Mouse (Mus musculus) kidney, embryonic 14.5 days (tissue): Measurements from ENCODE around the gene Sumf1. TPM values are rescaled to one million over a fixed set of nuclear protein-coding genes. Genes with fewer than 3 reads are reported as not detected.

ENCODE experiments used
- ATAC-seq: fragments of 200-750 bp; cut with Nextera tagmentation; 2 replicates; pipeline ENCODE4 v1.8.0; 2017; ENCODE audit warnings: moderate number of reproducible peaks, mild to moderate bottlenecking, moderate TSS enrichment, moderate library complexity; ENCODE audit not compliant: low FRiP score, low TSS enrichment
- H3K27ac ChIP-seq: fragments of 300-500 bp; sonication (generic); 2 replicates; pipeline ENCODE4 v1.5.1; 2014; ENCODE audit warnings: low read depth, mild to moderate bottlenecking, low read length, moderate library complexity, mixed read lengths
- H3K27me3 ChIP-seq: fragments of 300-500 bp; sonication (generic); 2 replicates; pipeline ENCODE4 v1.6.1; 2014; ENCODE audit warnings: mild to moderate bottlenecking, low read length; ENCODE audit not compliant: control insufficient read depth, insufficient read depth
- H3K36me3 ChIP-seq: fragments of 300-500 bp; sonication (generic); 2 replicates; pipeline ENCODE4 v1.6.1; 2014; ENCODE audit warnings: low read length, mixed read lengths; ENCODE audit not compliant: control insufficient read depth, insufficient read depth
- H3K4me1 ChIP-seq: fragments of 300-500 bp; sonication (generic); 2 replicates; pipeline ENCODE4 v1.6.1; 2014; ENCODE audit warnings: low read length, mixed read lengths; ENCODE audit not compliant: control insufficient read depth, insufficient read depth
- H3K4me2 ChIP-seq: fragments of 300-500 bp; sonication (generic); replicated peaks from 2 replicates; pipeline ENCODE4 v1.6.1; 2014; ENCODE audit warnings: low read depth, mild to moderate bottlenecking, low read length
- H3K4me3 ChIP-seq: fragments of 300-500 bp; sonication (generic); 2 replicates; pipeline ENCODE4 v1.5.1; 2014; ENCODE audit warnings: mild to moderate bottlenecking, low read length
- H3K9ac ChIP-seq: fragments of 300-500 bp; sonication (generic); 2 replicates; pipeline ENCODE4 v1.6.1; 2014; ENCODE audit warnings: low read depth, mild to moderate bottlenecking, low read length, moderate library complexity
- H3K9me3 ChIP-seq: fragments of 300-500 bp; sonication (generic); 2 replicates; pipeline ENCODE4 v1.6.1; 2016; ENCODE audit warnings: low read length; ENCODE audit not compliant: control insufficient read depth
- WGBS: fragments of 180-500 bp; shearing (Covaris S2); extraction: QIAGEN DNeasy Blood & Tissue Kit; methylation state at CpG from one replicate; pipeline ENCODE4 v1.1.7; 2014; 5-methylcytosine and 5-hydroxymethylcytosine counted together
- polyA plus RNA-seq: library from polyadenylated mRNA; unstranded; fragments of >200 nt; fragmentation: Nextera tagmentation; extraction: Ambion mirVana; gene quantifications from 2 replicates; pipeline ENCODE4 v1.2.1, GENCODE M21; 2014

Sumf1 gene
- polyA plus RNA-seq, 1 experiment from 2014 or later, result 26.8 TPM

DNA sequence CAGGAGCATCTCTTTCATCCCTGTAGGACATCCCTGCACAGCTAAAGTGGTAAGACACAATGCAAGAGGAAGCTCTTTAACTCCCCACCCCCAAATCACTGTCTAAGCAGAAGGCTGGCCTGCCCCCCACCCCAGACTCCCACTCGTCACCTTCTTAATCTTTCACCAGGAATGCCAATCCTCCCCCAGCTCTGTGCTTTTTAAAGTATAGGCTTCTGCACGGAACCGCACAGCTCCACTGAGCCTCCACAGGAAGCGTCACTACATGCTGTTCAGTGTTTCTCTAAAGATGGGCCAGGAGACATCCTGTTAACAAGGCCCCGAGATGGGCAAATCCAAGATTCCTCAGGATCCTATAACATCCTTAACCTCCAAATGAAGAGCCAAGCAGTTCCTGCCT lies 112.3 kb downstream of the Sumf1 start:
- Histone ChIP-seq H3K4me1 (no peaks in the 10 kb centered on the region), H3K27me3 (no peaks in the 10 kb centered on the region), H3K9ac (no peak overlapping the region), H3K4me2 (no peak overlapping the region), H3K36me3 (no peaks in the 10 kb centered on the region), H3K27ac (no peak overlapping the region), H3K4me3 (no peak overlapping the region), H3K9me3 (no peaks in the 10 kb centered on the region)
- no peak for ATAC-seq
- 59% methylated on average over 5 of the region's 5 CpGs for WGBS

DNA sequence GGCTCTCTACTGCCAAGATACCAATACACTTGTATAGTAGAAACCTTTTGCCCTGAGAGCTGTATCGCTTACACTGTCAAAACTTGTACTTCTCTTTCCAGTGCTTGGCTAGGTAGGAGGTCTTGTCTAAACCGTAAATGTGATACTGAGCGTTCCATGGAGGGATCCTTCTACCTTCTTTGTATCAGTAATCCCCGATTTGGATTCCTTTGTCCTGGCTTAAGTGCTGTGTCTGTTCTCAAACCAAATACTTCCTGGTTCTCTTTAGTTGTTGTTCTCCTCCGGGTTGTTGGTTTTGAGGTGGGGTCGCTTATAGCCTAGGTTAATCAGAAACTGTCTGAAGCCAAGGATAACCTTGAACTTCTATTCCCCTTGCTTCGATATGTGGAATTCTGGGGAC lies 114.4 kb downstream of the Sumf1 start:
- no peak overlapping the region for H3K9ac ChIP-seq
- H3K27ac ChIP-seq, result no peak overlapping the region
- H3K27me3 ChIP-seq, result no peaks in the 10 kb centered on the region
- H3K9me3 ChIP-seq, result no peaks in the 10 kb centered on the region
- H3K4me3 ChIP-seq, result no peak overlapping the region
- H3K4me1 ChIP-seq, result no peaks in the 10 kb centered on the region
- H3K36me3 ChIP-seq, result no peaks in the 10 kb centered on the region
- no peak overlapping the region for H3K4me2 ChIP-seq
- ATAC-seq, result no peak
- WGBS, result 91% methylated on average over 7 of the region's 7 CpGs

DNA sequence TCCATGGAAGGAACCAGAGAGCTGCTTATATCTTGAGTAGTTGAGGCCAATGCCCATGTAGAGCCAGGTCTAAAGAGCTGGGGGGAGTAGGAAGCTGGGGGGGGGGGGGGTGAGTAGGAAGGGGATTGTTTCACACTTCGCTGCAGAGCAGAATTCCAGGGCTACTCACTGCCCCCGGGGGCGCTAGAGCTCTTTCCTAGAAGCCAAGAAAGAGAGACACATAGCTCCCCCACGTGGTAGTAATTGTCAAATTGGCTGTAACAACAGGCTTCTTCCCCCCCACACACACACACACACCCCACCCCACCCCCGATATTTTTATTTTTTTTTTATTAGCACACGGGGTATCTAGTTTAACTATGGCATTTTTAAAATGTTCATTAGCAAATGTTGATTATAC lies 119.8 kb downstream of the Sumf1 start:
- Histone ChIP-seq H3K9me3 (no peaks in the 10 kb centered on the region), H3K4me1 (no peaks in the 10 kb centered on the region), H3K27ac (peak overlapping the region; percentile 74; the same call in 1 of the 2 replicates), H3K36me3 (no peaks in the 10 kb centered on the region), H3K4me2 (peak overlapping the region; percentile 56), H3K4me3 (peak overlapping the region; percentile 50), H3K9ac (peak overlapping the region; percentile 40; the same call in 1 of the 2 replicates), H3K27me3 (no peaks in the 10 kb centered on the region)
- WGBS, result 11% methylated on average over 6 of the region's 6 CpGs
- no peak for ATAC-seq

DNA sequence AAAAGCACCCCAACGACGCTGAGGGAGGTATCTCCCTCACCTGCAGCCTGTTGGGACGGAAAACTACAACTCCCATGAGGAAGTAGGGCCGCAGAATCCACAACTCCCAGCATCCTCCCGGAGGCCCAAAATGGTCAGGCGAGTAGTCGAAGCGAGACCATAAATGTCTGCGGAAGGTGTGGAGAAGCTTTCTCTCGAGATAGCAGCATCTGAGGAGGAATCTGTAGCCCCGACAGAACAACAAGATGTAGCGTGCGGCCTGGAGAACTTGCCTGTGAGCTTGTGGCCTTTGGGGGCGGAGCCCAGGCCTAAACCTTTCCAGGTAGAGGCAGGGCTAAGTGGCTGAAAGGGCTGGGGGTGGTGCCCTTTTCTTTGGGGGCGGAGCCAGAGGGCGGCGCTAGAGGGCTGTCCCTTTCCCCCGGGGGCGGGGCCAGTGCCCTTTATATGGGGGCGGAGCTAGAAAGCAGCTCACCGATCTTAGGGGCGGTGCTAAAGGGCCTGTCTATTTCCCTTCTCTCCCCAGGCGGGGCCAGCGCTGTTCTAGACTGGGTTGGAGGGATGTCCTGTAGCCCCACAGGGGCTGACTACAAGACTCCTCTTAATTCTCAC lies 120.4 kb downstream of the Sumf1 start, which contains the start of gene Setmar:
Setmar (plus strand) TSS at position 128 of the 609 bp plus-strand sequence.
- ATAC-seq, result peak; percentile 99

DNA sequence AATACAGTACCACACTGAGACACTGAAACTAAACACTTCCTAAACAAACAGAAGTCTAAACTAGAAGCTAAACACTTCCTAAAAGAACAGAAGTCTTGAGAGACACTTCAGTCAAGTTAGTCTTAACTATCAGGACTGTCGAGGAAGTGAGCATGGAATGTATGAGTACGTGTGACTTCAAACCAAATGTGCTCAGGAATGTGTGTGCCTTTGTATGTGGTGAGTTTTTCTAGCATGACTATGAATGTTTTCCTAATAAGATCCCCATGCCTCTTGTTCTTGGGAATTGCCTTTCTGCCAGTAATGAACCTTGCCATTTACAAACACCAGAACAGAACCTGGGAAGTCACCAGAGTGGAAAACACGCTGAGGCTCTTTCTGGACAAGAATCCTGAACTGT lies 124.3 kb downstream of the Sumf1 start:
- no peaks in the 10 kb centered on the region for H3K9me3 ChIP-seq
- H3K4me3 ChIP-seq, result no peak overlapping the region
- H3K27me3 ChIP-seq, result no peaks in the 10 kb centered on the region
- no peaks in the 10 kb centered on the region for H3K36me3 ChIP-seq
- no peak overlapping the region for H3K27ac ChIP-seq
- 90% methylated on average over 3 of the region's 3 CpGs for WGBS
- ATAC-seq, result no peak
- H3K4me2 ChIP-seq, result no peak overlapping the region
- no peak overlapping the region for H3K9ac ChIP-seq
- no peaks in the 10 kb centered on the region for H3K4me1 ChIP-seq

More for the DNA sequence above, 120.4 kb downstream of the Sumf1 start, which contains the start of gene Setmar:
- H3K4me1 ChIP-seq, result no peaks in the 10 kb centered on the region
- peak within 1 kb of the TSS; percentile 50 for H3K4me3 ChIP-seq
- H3K9ac ChIP-seq, result peak within 1 kb of the TSS; percentile 72
- H3K36me3 ChIP-seq, result no peaks in the 10 kb centered on the region
- H3K27me3 ChIP-seq, result no peaks in the 10 kb centered on the region
- peak within 1 kb of the TSS; percentile 82 for H3K27ac ChIP-seq
- peak within 1 kb of the TSS; percentile 56 for H3K4me2 ChIP-seq
- no peaks in the 10 kb centered on the region for H3K9me3 ChIP-seq
- under 1% methylated on average over 24 of the region's 24 CpGs for WGBS

DNA sequence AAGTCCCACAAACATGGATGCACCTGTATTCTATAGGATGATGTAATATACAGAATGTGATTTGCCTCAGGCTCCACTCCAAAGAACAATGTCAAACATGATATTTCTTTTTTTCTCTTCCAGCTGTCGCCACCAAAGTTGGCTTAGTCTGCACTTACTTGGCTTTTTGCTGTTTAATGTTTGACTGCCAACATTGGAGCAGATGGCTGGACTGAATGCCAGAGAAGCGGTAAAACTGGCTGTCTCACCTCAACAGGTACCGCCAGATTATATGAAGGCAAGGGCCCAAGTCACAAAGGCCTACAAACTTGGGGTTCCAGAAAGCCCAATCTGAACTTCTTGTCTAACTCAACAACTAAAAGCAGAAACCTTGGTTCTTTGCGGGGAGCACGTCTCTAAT lies 127.3 kb downstream of the Sumf1 start:
- 84% methylated on average over 5 of the region's 5 CpGs for WGBS
- H3K27ac ChIP-seq, result no peak overlapping the region
- no peak for ATAC-seq
- no peaks in the 10 kb centered on the region for H3K9me3 ChIP-seq
- no peak overlapping the region for H3K4me2 ChIP-seq
- no peaks in the 10 kb centered on the region for H3K27me3 ChIP-seq
- no peak overlapping the region for H3K4me3 ChIP-seq
- no peak overlapping the region for H3K9ac ChIP-seq
- no peaks in the 10 kb centered on the region for H3K4me1 ChIP-seq
- H3K36me3 ChIP-seq, result no peaks in the 10 kb centered on the region

DNA sequence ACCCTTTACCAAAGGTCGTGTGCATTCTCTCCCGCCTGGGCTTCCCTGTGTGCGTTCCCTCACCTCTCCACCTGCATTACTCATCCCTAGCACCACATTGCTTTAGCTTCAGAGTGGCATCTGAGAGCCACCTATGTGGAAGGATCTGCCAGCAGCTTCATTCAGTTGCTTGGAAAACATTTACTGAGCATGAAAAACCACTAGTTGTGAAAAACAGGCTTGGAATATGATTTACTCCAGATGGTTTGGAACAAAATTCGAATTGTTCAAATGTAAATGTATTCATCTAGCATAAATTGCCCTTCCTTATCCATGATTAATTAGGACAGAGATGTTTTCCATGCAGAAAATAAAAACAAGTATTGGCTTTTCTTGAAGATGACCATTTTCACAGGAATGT lies 128.0 kb downstream of the Sumf1 start:
- Histone ChIP-seq H3K4me2 (no peak overlapping the region), H3K36me3 (no peaks in the 10 kb centered on the region)

More for the DNA sequence above, 128.0 kb downstream of the Sumf1 start:
- WGBS, result 70% methylated on average over 4 of the region's 4 CpGs
- Histone ChIP-seq H3K4me3 (no peak overlapping the region), H3K27ac (no peak overlapping the region), H3K9ac (no peak overlapping the region), H3K27me3 (no peaks in the 10 kb centered on the region), H3K9me3 (no peaks in the 10 kb centered on the region), H3K4me1 (no peaks in the 10 kb centered on the region)
- ATAC-seq, result no peak

Other genes with a start within 250 kb of the Sumf1 start
- 10.1 and 10.7 TPM in 2 replicates for gene Setmar, start 120.5 kb downstream of the Sumf1 start, polyA plus RNA-seq
- gene Itpr1, start 27.5 kb upstream of the Sumf1 start, polyA plus RNA-seq, result 13.8 and 22.4 TPM in 2 replicates